Mouse (Mus musculus): ENCODE data around the gene Rnf151. TPM values are rescaled to one million over a fixed set of nuclear protein-coding genes. Genes with fewer than 3 reads are reported as not detected.

The Rnf151 gene
- total and polyA plus RNA-seq, 2 experiments from 2014 or later: not detected

- peaks cover 22% of the 10 kb centered on the region for H3K4me1 ChIP-seq (ENCODE audit: insufficient read depth)
- peak within 1 kb of the TSS; percentile 92 for H3K9ac ChIP-seq
- H3K27ac ChIP-seq (ENCODE audit: low read depth, low read length): peak within 1 kb of the TSS; percentile 88
- H3K4me2 ChIP-seq (ENCODE audit: low read depth): peak within 1 kb of the TSS; percentile 74
- WGBS: 2% methylated on average over 41 of the region's 55 CpGs
- DNase-seq: peak; percentile 80
- TF ChIP-seq CTCF (IDR thresholded peaks at IDR 0.05; ENCODE audit: low read depth): 0 out of 2 replicates have a peak, but pooled peaks have one; percentile 14
- peak; percentile 80 for ATAC-seq
- H3K36me3 ChIP-seq (ENCODE audit: insufficient read depth): peaks cover 17% of the 10 kb centered on the region; the same call in 1 of the 2 replicates
- H3K27me3 ChIP-seq (ENCODE audit: insufficient read depth, low read length): no peaks in the 10 kb centered on the region
- peak within 1 kb of the TSS; percentile 80 for H3K4me3 ChIP-seq (ENCODE audit: low read depth, low read length)
- no peaks in the 10 kb centered on the region for H3K9me3 ChIP-seq (ENCODE audit: low read length)
Observed at GRCm38 (mm10) chr17:24689251-24690081, 28.4 kb downstream of the Rnf151 start, which contains the start of gene Syngr3. TSS of gene Syngr3 (minus strand) at chr17:24689955.

GRCm38 (mm10) chr17:24687599-24687998, 30.3 kb downstream of the Rnf151 start:
- Histone ChIP-seq H3K36me3 (ENCODE audit: insufficient read depth) (peaks cover 16% of the 10 kb centered on the region), H3K4me1 (ENCODE audit: insufficient read depth) (peaks cover 22% of the 10 kb centered on the region), H3K9ac (peak overlapping the region; percentile 43), H3K9me3 (ENCODE audit: low read length) (no peaks in the 10 kb centered on the region), H3K4me3 (ENCODE audit: low read depth, low read length) (peak overlapping the region; percentile 28), H3K4me2 (ENCODE audit: low read depth) (peak overlapping the region; percentile 74), H3K27ac (ENCODE audit: low read depth, low read length) (no peak overlapping the region), H3K27me3 (ENCODE audit: insufficient read depth, low read length) (no peaks in the 10 kb centered on the region)
- no peak for ATAC-seq
- DNase-seq: no peak
- WGBS: 16% methylated on average over 23 of the region's 23 CpGs
- no peak for TF ChIP-seq CTCF (IDR thresholded peaks at IDR 0.05; ENCODE audit: low read depth)

- WGBS: 2% methylated on average over 25 of the region's 25 CpGs
- Histone ChIP-seq H3K4me2 (ENCODE audit: low read depth) (peak overlapping the region; percentile 74), H3K9ac (peak overlapping the region; percentile 43), H3K36me3 (ENCODE audit: insufficient read depth) (peaks cover 21% of the 10 kb centered on the region), H3K4me1 (ENCODE audit: insufficient read depth) (peaks cover 22% of the 10 kb centered on the region), H3K27ac (ENCODE audit: low read depth, low read length) (no peak overlapping the region), H3K4me3 (ENCODE audit: low read depth, low read length) (peak overlapping the region; percentile 28), H3K27me3 (ENCODE audit: insufficient read depth, low read length) (no peaks in the 10 kb centered on the region), H3K9me3 (ENCODE audit: low read length) (no peaks in the 10 kb centered on the region)
- no peak for DNase-seq
- no peak for TF ChIP-seq CTCF (IDR thresholded peaks at IDR 0.05; ENCODE audit: low read depth)
- no peak for ATAC-seq
Observed at GRCm38 (mm10) chr17:24687146-24687595, 30.7 kb downstream of the Rnf151 start.

GRCm38 (mm10) chr17:24686514-24686913, 31.3 kb downstream of the Rnf151 start:
- H3K9me3 ChIP-seq (ENCODE audit: low read length): no peaks in the 10 kb centered on the region
- no peak for DNase-seq
- TF ChIP-seq CTCF (IDR thresholded peaks at IDR 0.05; ENCODE audit: low read depth): no peak
- 0 out of 2 replicates have a peak overlapping the region, but pooled peaks have one; percentile 10 for H3K9ac ChIP-seq
- H3K4me1 ChIP-seq (ENCODE audit: insufficient read depth): peaks cover 22% of the 10 kb centered on the region
- H3K27ac ChIP-seq (ENCODE audit: low read depth, low read length): no peak overlapping the region
- H3K4me3 ChIP-seq (ENCODE audit: low read depth, low read length): no peak overlapping the region
- H3K27me3 ChIP-seq (ENCODE audit: insufficient read depth, low read length): no peaks in the 10 kb centered on the region
- H3K36me3 ChIP-seq (ENCODE audit: insufficient read depth): peaks cover 26% of the 10 kb centered on the region
- ATAC-seq: no peak
- peak overlapping the region; percentile 15; the same call in 1 of the 2 replicates for H3K4me2 ChIP-seq (ENCODE audit: low read depth)
- WGBS: 32% methylated on average over 16 of the region's 16 CpGs

GRCm38 (mm10) chr17:24677500-24678080, 40.3 kb downstream of the Rnf151 start:
- ATAC-seq (no peak), DNase-seq (no peak)
- no peaks in the 10 kb centered on the region for H3K27me3 ChIP-seq (ENCODE audit: insufficient read depth, low read length)
- H3K36me3 ChIP-seq (ENCODE audit: insufficient read depth): peaks cover 59% of the 10 kb centered on the region
- H3K4me2 ChIP-seq (ENCODE audit: low read depth): no peak overlapping the region
- H3K27ac ChIP-seq (ENCODE audit: low read depth, low read length): no peak overlapping the region
- H3K9me3 ChIP-seq (ENCODE audit: low read length): no peaks in the 10 kb centered on the region
- no peak overlapping the region for H3K4me3 ChIP-seq (ENCODE audit: low read depth, low read length)
- H3K9ac ChIP-seq: no peak overlapping the region
- WGBS: 96% methylated on average over 24 of the region's 24 CpGs
- H3K4me1 ChIP-seq (ENCODE audit: insufficient read depth): no peaks in the 10 kb centered on the region
- no peak for TF ChIP-seq CTCF (IDR thresholded peaks at IDR 0.05; ENCODE audit: low read depth)

- no peaks in the 10 kb centered on the region for H3K9me3 ChIP-seq (ENCODE audit: low read length)
- no peak overlapping the region for H3K4me3 ChIP-seq (ENCODE audit: low read depth, low read length)
- peaks cover 52% of the 10 kb centered on the region for H3K36me3 ChIP-seq (ENCODE audit: insufficient read depth)
- no peak overlapping the region for H3K9ac ChIP-seq
- 93% methylated on average over 5 of the region's 5 CpGs for WGBS
- no peak for ATAC-seq
- H3K4me1 ChIP-seq (ENCODE audit: insufficient read depth): no peaks in the 10 kb centered on the region
- no peaks in the 10 kb centered on the region for H3K27me3 ChIP-seq (ENCODE audit: insufficient read depth, low read length)
- no peak overlapping the region for H3K27ac ChIP-seq (ENCODE audit: low read depth, low read length)
- no peak for DNase-seq
- H3K4me2 ChIP-seq (ENCODE audit: low read depth): no peak overlapping the region
- no peak for TF ChIP-seq CTCF (IDR thresholded peaks at IDR 0.05; ENCODE audit: low read depth)
Observed at GRCm38 (mm10) chr17:24676877-24677276, 41.0 kb downstream of the Rnf151 start.

- H3K9me3 ChIP-seq (ENCODE audit: low read length): no peaks in the 10 kb centered on the region
- H3K27me3 ChIP-seq (ENCODE audit: insufficient read depth, low read length): no peaks in the 10 kb centered on the region
- 49% methylated on average over 2 of the region's 2 CpGs for WGBS
- ATAC-seq (peak; percentile 60), DNase-seq (peak; percentile 72)
- TF ChIP-seq CTCF (IDR thresholded peaks at IDR 0.05; ENCODE audit: low read depth): peak; percentile 81
- H3K4me1 ChIP-seq (ENCODE audit: insufficient read depth): peaks cover under 1% of the 10 kb centered on the region; the same call in 1 of the 2 replicates
- H3K4me2 ChIP-seq (ENCODE audit: low read depth): no peak overlapping the region
- no peak overlapping the region for H3K9ac ChIP-seq
- no peak overlapping the region for H3K27ac ChIP-seq (ENCODE audit: low read depth, low read length)
- peaks cover 46% of the 10 kb centered on the region for H3K36me3 ChIP-seq (ENCODE audit: insufficient read depth)
- H3K4me3 ChIP-seq (ENCODE audit: low read depth, low read length): no peak overlapping the region
Observed at GRCm38 (mm10) chr17:24676187-24676586, 41.7 kb downstream of the Rnf151 start.

All from forebrain, postnatal 0 days (tissue).